Mouse (Mus musculus) spleen, postnatal 10 days (tissue): ENCODE data around the gene Piwil4.
A peak's percentile ranks its signal among the peaks of the same experiment; 100 is the strongest.
"Not testable (repeated sequence)": the region's sequence is repeated elsewhere in the genome, so short reads cannot be mapped to it uniquely, and the experiment has no call there.

Experiments used
- DNase-seq, 2 experiments: peaks; one replicate each; pipeline ENCODE4 v3.0.0; 2021 to 2022; ENCODE audit warnings: low spot score in 2 of 2

Piwil4 gene

GRCm38 (mm10) chr9:14726005-14726404, 14.5 kb downstream of the Piwil4 start:
- DNase-seq: no peak

DNA sequence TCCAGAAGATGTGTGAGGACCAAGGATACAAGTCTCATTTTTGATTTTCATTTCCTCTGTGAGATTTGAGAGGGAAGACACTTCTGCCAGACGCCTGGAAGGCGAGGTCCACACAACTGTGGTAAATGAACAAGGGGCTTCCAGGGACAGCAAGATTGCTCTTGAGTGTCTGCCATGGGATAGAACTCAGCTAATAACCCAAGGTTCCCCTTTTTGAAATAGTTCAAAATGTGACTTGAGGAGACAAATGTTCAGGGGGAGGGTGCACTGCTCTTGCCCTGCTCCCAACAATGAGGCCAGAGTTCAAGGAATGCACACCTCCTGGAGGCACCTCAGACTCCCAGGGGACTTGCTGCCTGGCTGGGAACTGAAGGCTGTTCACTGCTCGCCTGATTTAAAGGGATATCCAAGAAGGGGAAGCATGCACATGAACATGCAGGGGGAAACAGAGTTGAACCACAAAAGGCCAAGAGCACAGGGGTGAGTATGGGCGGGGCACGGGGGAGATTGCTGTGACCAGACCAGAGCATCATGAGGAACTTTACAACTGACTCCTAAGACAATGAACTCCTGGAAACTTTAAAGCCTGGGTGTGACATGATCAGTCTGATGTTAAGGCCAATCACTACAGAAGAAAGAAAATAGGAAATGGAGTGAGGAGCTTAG, 15.6 kb downstream of the Piwil4 start:
- DNase-seq: no peak

DNA sequence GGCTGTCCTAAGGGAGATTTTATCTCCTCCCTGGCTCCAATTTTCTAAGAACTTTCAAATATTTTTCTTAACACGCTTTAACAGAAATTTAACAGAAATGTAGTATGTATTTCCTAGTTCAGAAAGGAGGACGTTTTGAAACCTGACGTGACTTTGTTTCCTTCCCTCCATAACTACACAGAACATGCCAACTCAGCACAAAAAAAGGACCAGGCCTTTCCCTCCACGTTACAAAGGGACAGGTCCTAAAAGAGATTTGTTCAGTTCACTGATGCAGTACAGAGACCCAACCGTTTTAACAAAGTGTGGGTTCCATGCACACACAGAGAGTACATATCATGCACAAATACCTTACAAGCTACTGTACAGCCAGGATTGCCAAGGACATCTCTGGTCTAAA, 18.9 kb downstream of the Piwil4 start:
- no peak for DNase-seq

- DNase-seq: no peak
Observed at GRCm38 (mm10) chr9:14720384-14720783, 20.1 kb downstream of the Piwil4 start.

- no peak for DNase-seq
Observed at GRCm38 (mm10) chr9:14718332-14718691, 22.2 kb downstream of the Piwil4 start.

DNA sequence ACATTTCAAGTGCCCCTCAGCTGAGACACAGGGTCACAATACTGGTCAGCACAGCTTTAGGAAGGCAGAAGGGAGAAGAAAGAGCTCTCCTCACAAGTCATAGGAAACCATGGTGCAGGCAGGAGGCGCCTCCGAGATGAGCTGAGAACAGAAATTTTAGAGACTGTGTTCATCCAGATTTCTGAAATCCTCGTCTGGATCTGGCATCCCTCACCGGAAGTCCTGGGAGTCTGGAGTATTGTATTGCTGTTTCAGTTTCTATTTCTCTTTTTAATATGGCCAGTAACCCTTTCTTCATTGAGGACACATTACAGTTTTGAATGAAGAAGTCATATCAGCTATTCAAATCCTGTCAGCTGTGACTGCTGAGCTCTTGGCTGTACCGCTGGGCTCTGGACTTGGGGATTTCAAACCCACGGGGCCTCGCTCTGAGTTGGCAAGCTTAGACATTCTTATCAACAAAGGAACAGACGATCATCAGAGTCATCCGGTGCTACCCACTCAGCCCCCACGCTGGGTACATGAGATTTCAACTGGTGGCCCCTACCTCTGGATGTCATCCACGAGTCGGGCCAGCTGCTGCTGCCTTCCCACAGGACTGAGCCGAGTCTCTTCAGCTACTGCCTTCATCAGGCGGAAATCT, 22.7 kb downstream of the Piwil4 start:
- no peak for DNase-seq

DNA sequence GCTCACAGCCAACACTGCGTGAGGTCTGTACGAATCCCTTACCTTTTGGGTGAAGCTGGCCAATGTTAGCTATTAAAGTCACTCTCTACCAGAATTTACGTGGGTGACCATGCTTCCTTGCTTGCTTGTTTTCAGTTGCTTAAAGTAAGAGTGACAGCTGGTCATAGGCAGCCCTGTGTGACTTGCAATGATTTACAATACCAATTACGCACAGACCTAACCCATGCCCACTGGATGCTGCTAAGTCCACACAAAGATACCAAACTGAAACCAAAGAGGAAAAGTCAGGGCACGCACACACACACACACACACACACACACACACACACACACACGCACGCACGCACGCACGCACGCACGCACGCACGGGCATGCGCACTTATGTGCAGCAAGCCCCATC, 25.3 kb downstream of the Piwil4 start:
- no peak for DNase-seq

DNA sequence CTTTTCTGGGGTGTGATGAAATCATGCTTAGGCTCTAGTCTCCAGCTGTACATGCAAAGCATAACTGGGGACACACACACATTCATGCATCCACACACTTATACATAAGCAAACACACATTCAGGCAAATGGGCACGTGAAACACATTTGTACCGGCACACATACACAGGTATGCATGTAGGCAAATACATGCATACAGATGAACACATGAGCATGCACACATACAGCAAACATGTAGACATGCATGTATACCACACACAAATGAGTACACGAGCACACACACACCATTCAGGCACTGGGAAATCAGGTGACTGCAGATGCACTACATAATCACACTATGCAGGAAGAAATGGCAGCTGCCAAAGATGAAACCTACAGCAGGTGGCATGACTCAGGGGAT, 29.6 kb downstream of the Piwil4 start:
- no peak for DNase-seq

GRCm38 (mm10) chr9:14705321-14706162, 35.0 kb downstream of the Piwil4 start:
- no peak for DNase-seq

- not testable (repeated sequence) for DNase-seq
Observed at GRCm38 (mm10) chr9:14700795-14701194, 39.7 kb downstream of the Piwil4 start.

DNA sequence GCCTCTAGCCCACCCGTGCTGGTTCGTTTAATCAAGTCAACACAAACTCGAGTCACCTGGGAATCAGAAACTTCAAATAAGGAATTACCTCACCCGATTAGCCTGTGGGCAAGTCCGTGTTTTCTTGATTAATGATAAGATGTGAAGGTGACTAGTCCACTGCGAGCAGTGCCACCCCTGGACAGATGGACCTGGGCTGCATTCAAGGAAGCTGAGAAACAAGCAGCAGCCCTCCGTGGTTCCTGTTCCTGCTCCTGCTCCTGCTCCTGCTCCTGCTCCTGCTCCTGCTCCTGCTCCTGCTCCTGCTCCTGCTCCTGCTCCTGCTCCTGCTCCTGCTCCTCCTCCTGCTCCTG, 41.3 kb downstream of the Piwil4 start:
- DNase-seq: no peak

DNA sequence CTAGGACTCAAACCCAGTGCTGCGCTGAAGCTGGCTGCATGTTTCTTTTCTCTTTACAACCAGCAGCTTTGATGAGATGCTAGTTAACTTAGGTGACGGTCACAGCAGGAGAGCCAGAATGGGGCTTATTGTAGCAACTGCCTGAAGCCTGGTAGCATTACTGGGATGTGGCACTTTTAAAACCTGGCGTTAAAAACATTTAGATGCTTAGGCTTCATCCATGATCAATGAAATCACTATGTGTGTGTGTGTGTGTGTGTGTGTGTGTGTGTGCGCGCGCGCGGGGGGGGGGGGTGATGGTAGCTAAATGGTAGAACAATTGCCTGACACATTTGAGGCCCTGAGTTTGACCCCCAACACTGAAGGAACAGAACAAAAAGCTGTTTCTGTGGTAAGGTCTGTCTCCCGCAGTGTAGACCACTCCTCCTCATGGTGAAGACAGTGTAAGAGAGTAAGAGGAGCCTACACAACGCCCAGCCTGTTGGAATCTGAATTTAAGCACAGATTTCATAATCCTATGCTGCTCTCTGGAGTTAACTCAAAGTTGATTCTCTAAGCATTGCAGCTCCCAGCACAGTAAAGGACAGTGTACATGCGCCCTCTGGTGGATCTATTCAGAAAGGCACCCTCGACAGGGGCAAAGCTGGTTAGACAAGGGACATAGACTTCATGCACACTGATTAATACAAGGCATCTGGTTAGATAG, 41.8 kb downstream of the Piwil4 start:
- DNase-seq: peak; percentile 58 to 81

DNA sequence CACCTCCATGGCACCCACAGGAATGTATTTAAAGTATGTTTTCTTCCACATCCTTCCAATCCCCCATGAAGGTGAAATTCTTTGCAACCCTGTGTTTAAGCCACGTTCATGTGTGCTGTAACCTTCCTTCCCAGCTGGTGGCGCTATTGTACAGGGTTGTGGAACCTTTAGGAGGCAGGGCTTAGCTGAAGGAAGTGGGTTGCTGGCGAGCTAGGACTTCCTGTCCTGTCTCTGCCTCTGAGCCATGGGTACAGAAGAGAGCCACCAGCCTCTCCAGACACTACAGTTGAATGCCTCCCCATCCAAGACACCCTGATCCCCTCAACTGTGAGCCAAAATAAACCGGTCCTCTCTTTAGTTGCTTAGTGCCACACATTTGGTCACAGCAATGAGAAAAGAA, 42.6 kb downstream of the Piwil4 start:
- peak in 1 of 2 experiments; percentile 60 for DNase-seq

DNA sequence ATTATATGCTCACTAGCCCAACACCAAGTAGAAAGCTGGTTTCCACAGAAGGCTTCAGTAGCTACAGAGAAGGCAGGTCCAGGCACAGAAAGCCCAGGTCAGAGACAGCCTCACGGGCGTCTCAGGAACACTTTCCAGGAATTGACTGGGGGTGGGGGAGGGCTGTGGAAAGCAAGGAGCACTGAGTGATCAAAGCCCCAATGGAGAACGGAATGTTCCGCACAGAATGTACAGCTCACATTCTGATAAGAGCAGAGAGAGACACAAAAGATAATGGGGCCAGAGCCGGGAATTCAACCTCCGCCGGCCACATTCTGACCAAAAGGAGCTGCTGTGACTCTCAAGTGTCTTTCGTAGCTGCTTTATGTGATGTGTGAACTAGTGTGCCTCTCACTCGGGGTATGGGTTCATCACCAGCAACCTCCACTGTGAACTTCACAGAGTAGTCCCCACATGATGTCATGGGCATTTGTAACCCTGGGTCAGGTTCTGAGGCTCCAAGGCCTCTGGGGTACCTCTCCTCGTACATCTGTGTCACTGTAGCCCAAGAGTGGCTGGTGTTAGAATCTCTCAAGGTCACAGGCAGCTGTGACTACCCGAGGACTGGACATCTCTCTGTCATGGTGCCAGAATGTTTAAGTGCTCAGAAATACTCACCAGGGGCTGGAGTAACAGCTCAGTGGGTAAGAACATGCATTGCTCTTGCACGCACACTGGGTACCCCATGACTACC, 51.0 kb downstream of the Piwil4 start:
- no peak for DNase-seq

- no peak for DNase-seq
Observed at GRCm38 (mm10) chr9:14684363-14684762, 56.2 kb downstream of the Piwil4 start.

DNA sequence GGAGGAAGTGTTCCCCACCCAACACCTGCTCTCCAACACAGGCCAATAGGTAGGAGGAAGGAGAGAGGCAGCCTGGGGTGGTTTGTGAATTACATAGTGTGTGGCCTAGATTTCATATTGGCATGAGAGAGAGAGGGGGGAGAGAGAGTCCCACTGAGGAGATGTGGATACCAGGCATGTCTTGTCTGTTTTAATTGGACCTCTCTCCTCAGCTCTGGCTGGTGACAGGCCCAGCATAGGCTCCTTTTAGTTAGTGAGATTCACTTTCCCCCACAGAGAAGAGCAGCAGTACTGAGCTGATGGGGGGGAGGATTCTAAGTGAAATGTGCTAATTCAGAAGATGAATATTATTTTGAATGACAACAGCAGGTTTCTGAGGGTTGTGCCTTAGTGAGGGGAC, 57.8 kb downstream of the Piwil4 start:
- no peak for DNase-seq

GRCm38 (mm10) chr9:14680584-14680983, 59.9 kb downstream of the Piwil4 start:
- DNase-seq: no peak

DNA sequence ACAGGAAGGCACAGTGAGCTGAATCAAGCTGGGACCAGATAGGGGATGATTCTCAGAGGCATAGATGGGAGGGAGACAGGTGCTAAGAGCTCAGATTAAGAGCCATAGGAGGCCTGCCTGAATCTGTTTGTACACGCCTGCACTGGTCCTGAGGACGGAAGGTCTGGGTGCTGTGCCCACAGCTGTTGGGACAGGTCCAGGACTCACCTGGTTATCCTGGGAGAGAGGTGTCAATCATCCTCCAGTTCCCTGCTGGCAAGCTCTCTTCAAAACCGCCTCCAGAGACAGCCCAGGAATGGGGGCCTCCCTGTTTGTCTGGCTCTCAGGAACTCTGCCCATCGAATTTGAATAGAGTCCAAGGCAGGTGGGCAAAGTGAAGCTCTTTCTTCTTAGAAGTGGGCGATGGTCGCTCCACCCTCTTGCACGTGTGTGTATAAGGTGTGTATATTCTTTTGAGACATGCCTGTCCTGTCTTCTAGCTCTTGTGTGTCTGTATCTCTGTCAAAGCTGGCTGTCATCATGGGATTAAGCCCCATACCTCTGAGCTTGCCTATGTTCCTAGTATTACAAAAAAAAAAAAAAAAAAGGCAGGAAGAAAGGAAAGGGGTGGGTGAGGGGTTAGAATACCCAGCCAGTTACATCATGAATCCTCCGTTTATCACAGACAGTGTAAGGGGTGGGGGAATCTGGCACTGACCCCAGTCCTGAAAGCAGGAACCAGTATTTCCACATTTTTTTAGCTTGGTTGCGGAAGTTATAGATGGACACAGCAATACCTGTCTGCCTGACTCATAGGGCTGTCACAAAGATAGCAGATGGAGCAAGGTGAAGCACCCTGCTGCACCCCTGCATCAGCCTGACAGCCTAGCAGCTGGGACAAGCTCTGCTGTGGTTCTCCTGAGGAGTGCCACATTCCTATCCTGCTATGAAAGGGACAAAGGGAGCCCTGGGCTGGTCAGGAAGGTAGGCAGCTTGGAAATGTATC, 64.5 kb downstream of the Piwil4 start:
- DNase-seq: no peak

DNA sequence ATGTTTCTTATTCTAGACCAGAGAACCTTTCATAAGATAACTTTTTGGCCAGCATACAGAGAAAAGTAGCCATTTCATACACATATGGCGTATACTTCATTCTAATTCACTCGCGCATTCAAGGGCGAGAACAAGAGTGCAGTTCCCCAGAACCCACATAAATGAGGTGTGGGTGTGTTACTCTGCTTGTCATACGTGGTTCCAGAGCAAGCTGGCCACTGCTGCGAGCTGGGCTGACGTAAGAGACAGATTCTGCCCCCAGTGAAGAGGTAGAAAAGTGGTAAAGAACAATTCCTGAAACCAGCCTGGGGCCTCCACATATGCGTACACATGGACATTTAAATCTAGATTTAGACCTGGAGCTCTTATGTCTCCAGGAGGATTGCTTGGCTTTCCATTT, 66.0 kb downstream of the Piwil4 start:
- DNase-seq: no peak

- DNase-seq: no peak
Observed at GRCm38 (mm10) chr9:14673109-14673508, 67.4 kb downstream of the Piwil4 start.
